Mouse (Mus musculus) erythroblast, embryonic 14.5 days (primary cell): ENCODE results near the gene Lyrm4.

Experiments
- GATA1 ChIP-seq: IDR thresholded peaks from 2 replicates; pipeline ENCODE4 v1.6.1; 2012; ENCODE audit warnings: low read length, inconsistent platforms, mixed read lengths
- TAL1 ChIP-seq: IDR thresholded peaks from 3 replicates; pipeline ENCODE4 v1.6.1; 2012; ENCODE audit warnings: low read length, inconsistent platforms, mixed read lengths

DNA sequence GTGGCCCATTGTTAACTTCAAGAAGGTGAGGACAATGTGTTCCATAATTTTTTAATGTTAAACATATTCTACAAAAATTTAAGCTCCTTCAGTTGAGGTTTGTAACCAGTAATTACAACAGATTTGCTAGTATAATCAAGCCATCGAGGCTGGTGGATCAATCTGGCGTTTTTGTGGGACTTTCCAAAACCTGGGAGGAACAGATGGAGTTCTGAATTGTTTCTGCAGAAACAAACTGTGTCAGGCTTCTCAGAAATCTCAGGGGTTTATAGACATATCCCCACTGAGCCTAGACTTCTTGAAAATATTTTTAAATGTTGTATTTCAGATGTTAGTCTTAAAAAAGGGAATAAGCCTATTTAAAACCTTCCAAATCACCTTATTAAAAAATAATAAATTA is 179.3 kb downstream of the Lyrm4 start:
- TF ChIP-seq GATA1 (no peak), TAL1 (no peak)
